Mouse (Mus musculus) liver, embryonic 15.5 days (tissue): Measurements from ENCODE around the gene Ppfia3. TPM values are rescaled to one million over a fixed set of nuclear protein-coding genes. Genes with fewer than 3 reads are reported as not detected.

Experiments
- ATAC-seq: fragments of 200-750 bp; cut with Nextera tagmentation; 2 replicates; pipeline ENCODE4 v1.8.0; 2017; ENCODE audit warnings: moderate number of reproducible peaks, mild to moderate bottlenecking, moderate library complexity; ENCODE audit not compliant: insufficient read depth
- H3K27ac ChIP-seq: fragments of 300-500 bp; sonication (generic); replicated peaks from 2 replicates; pipeline ENCODE4 v1.5.1; 2015; ENCODE audit warnings: mild to moderate bottlenecking, inconsistent platforms
- H3K27me3 ChIP-seq: fragments of 300-500 bp; sonication (generic); 2 replicates; pipeline ENCODE4 v1.6.1; 2015; ENCODE audit warnings: mild to moderate bottlenecking, inconsistent platforms
- H3K36me3 ChIP-seq: fragments of 300-500 bp; sonication (generic); replicated peaks from 2 replicates; pipeline ENCODE4 v1.6.1; 2015; ENCODE audit warnings: moderate library complexity, mild to moderate bottlenecking, inconsistent platforms
- H3K4me1 ChIP-seq: fragments of 300-500 bp; sonication (generic); replicated peaks from 2 replicates; pipeline ENCODE4 v1.6.1; 2015; ENCODE audit warnings: inconsistent platforms
- H3K4me2 ChIP-seq: fragments of 300-500 bp; sonication (generic); 2 replicates; pipeline ENCODE4 v1.6.1; 2015; ENCODE audit warnings: moderate library complexity, mild to moderate bottlenecking, inconsistent platforms
- H3K4me3 ChIP-seq: fragments of 300-500 bp; sonication (generic); replicated peaks from 2 replicates; pipeline ENCODE4 v1.5.1; 2015; ENCODE audit warnings: mild to moderate bottlenecking, inconsistent platforms
- H3K9ac ChIP-seq: fragments of 300-500 bp; sonication (generic); 2 replicates; pipeline ENCODE4 v1.6.1; 2015; ENCODE audit warnings: moderate library complexity, mild to moderate bottlenecking, inconsistent platforms
- H3K9me3 ChIP-seq: fragments of 300-500 bp; sonication (generic); replicated peaks from 2 replicates; pipeline ENCODE4 v1.6.1; 2016; ENCODE audit warnings: inconsistent platforms
- WGBS: fragments of 180-500 bp; shearing (Covaris S2); methylation state at CpG from one replicate; pipeline ENCODE4 v1.1.7; 2015; ENCODE audit warnings: mixed read lengths; ENCODE audit not compliant: insufficient replicate concordance; 5-methylcytosine and 5-hydroxymethylcytosine counted together
- polyA plus RNA-seq: library from polyadenylated mRNA; unstranded; fragments of >200 nt; fragmentation: Nextera tagmentation; extraction: Ambion mirVana; gene quantifications from 2 replicates; pipeline ENCODE4 v1.2.1, GENCODE M21; 2015

The Ppfia3 gene
- polyA plus RNA-seq, 1 experiment from 2014 or later = 0.09 TPM

- no peaks in the 10 kb centered on the region for H3K9me3 ChIP-seq
- H3K27me3 ChIP-seq = peaks cover 68% of the 10 kb centered on the region
Measured at GRCm38 (mm10) chr7:45332685-45333425, 34.0 kb downstream of the Ppfia3 start.

GRCm38 (mm10) chr7:45331502-45331901 is 35.3 kb downstream of the Ppfia3 start:
- H3K27me3 ChIP-seq = peaks cover 56% of the 10 kb centered on the region
- H3K9me3 ChIP-seq = no peaks in the 10 kb centered on the region
- no peak for ATAC-seq
- no peak overlapping the region for H3K9ac ChIP-seq
- H3K36me3 ChIP-seq = no peaks in the 10 kb centered on the region
- no peak overlapping the region for H3K4me3 ChIP-seq
- no peak overlapping the region for H3K27ac ChIP-seq
- H3K4me1 ChIP-seq = peaks cover 14% of the 10 kb centered on the region
- H3K4me2 ChIP-seq = no peak overlapping the region
- WGBS = 62% methylated on average over 6 of the region's 6 CpGs

More at GRCm38 (mm10) chr7:45332685-45333425, 34.0 kb downstream of the Ppfia3 start:
- peaks cover 17% of the 10 kb centered on the region for H3K4me1 ChIP-seq
- H3K36me3 ChIP-seq = no peaks in the 10 kb centered on the region
- peak overlapping the region; percentile 74 for H3K4me2 ChIP-seq
- peak overlapping the region; percentile 56 for H3K4me3 ChIP-seq
- H3K27ac ChIP-seq = no peak overlapping the region
- H3K9ac ChIP-seq = 0 out of 2 replicates have a peak overlapping the region, but pooled peaks have one; percentile 27
- WGBS = 4% methylated on average over 22 of the region's 22 CpGs
- peak; percentile 23; the same call in 1 of the 2 replicates for ATAC-seq

- 68% methylated on average over 13 of the region's 13 CpGs for WGBS
- peaks cover 14% of the 10 kb centered on the region for H3K4me1 ChIP-seq
- H3K36me3 ChIP-seq = no peaks in the 10 kb centered on the region
- no peak overlapping the region for H3K4me2 ChIP-seq
- H3K27me3 ChIP-seq = peaks cover 31% of the 10 kb centered on the region
- H3K9me3 ChIP-seq = no peaks in the 10 kb centered on the region
- H3K4me3 ChIP-seq = no peak overlapping the region
- no peak overlapping the region for H3K27ac ChIP-seq
- ATAC-seq = no peak
- H3K9ac ChIP-seq = no peak overlapping the region
Measured at GRCm38 (mm10) chr7:45328841-45329475, 37.9 kb downstream of the Ppfia3 start.

GRCm38 (mm10) chr7:45325800-45326199 is 41.0 kb downstream of the Ppfia3 start:
- no peaks in the 10 kb centered on the region for H3K9me3 ChIP-seq
- H3K27ac ChIP-seq = no peak overlapping the region
- H3K27me3 ChIP-seq = peaks cover under 1% of the 10 kb centered on the region; the same call in 1 of the 2 replicates
- H3K4me3 ChIP-seq = no peak overlapping the region
- no peaks in the 10 kb centered on the region for H3K36me3 ChIP-seq
- H3K9ac ChIP-seq = no peak overlapping the region
- H3K4me1 ChIP-seq = no peaks in the 10 kb centered on the region
- ATAC-seq = no peak
- no peak overlapping the region for H3K4me2 ChIP-seq

- Histone ChIP-seq H3K4me3 (no peak overlapping the region), H3K27me3 (no peaks in the 10 kb centered on the region), H3K4me2 (no peak overlapping the region), H3K27ac (no peak overlapping the region), H3K4me1 (no peaks in the 10 kb centered on the region), H3K9ac (no peak overlapping the region), H3K36me3 (no peaks in the 10 kb centered on the region), H3K9me3 (no peaks in the 10 kb centered on the region)
- WGBS = 62% methylated on average over 5 of the region's 5 CpGs
- ATAC-seq = no peak
Measured at GRCm38 (mm10) chr7:45323069-45323468, 43.8 kb downstream of the Ppfia3 start.

- Histone ChIP-seq H3K4me2 (no peak overlapping the region), H3K27me3 (no peaks in the 10 kb centered on the region), H3K4me1 (no peaks in the 10 kb centered on the region), H3K9me3 (no peaks in the 10 kb centered on the region), H3K36me3 (no peaks in the 10 kb centered on the region), H3K27ac (no peak overlapping the region), H3K4me3 (no peak overlapping the region), H3K9ac (no peak overlapping the region)
- no peak for ATAC-seq
- 77% methylated on average over 4 of the region's 4 CpGs for WGBS
Measured at GRCm38 (mm10) chr7:45322245-45322644, 44.6 kb downstream of the Ppfia3 start.

GRCm38 (mm10) chr7:45316536-45316935 is 50.3 kb downstream of the Ppfia3 start:
- Histone ChIP-seq H3K9ac (no peak overlapping the region), H3K27ac (no peak overlapping the region), H3K4me3 (no peak overlapping the region), H3K9me3 (no peaks in the 10 kb centered on the region), H3K4me1 (no peaks in the 10 kb centered on the region), H3K4me2 (no peak overlapping the region), H3K27me3 (no peaks in the 10 kb centered on the region), H3K36me3 (no peaks in the 10 kb centered on the region)
- ATAC-seq = no peak
- 75% methylated on average over 14 of the region's 14 CpGs for WGBS

- no peak overlapping the region for H3K4me2 ChIP-seq
- no peak overlapping the region for H3K4me3 ChIP-seq
- H3K9ac ChIP-seq = no peak overlapping the region
- no peaks in the 10 kb centered on the region for H3K4me1 ChIP-seq
- no peaks in the 10 kb centered on the region for H3K27me3 ChIP-seq
- no peak overlapping the region for H3K27ac ChIP-seq
- 64% methylated on average over 10 of the region's 10 CpGs for WGBS
- no peak for ATAC-seq
- no peaks in the 10 kb centered on the region for H3K36me3 ChIP-seq
- no peaks in the 10 kb centered on the region for H3K9me3 ChIP-seq
Measured at GRCm38 (mm10) chr7:45315182-45315701, 51.6 kb downstream of the Ppfia3 start.

GRCm38 (mm10) chr7:45313495-45313894 is 53.3 kb downstream of the Ppfia3 start:
- 43% methylated on average over 9 of the region's 9 CpGs for WGBS
- H3K27ac ChIP-seq = no peak overlapping the region

GRCm38 (mm10) chr7:45312686-45313453 is 53.9 kb downstream of the Ppfia3 start:
- Histone ChIP-seq H3K27me3 (peaks cover 7% of the 10 kb centered on the region; the same call in 1 of the 2 replicates), H3K36me3 (no peaks in the 10 kb centered on the region), H3K4me1 (no peaks in the 10 kb centered on the region), H3K27ac (no peak overlapping the region), H3K4me2 (no peak overlapping the region), H3K9ac (no peak overlapping the region), H3K9me3 (no peaks in the 10 kb centered on the region), H3K4me3 (no peak overlapping the region)
- no peak for ATAC-seq
- 46% methylated on average over 10 of the region's 10 CpGs for WGBS

More at GRCm38 (mm10) chr7:45313495-45313894, 53.3 kb downstream of the Ppfia3 start:
- Histone ChIP-seq H3K9ac (no peak overlapping the region), H3K4me1 (no peaks in the 10 kb centered on the region), H3K4me3 (no peak overlapping the region), H3K36me3 (no peaks in the 10 kb centered on the region), H3K4me2 (no peak overlapping the region), H3K27me3 (peaks cover 3% of the 10 kb centered on the region; the same call in 1 of the 2 replicates), H3K9me3 (no peaks in the 10 kb centered on the region)
- no peak for ATAC-seq

GRCm38 (mm10) chr7:45312023-45312422 is 54.8 kb downstream of the Ppfia3 start:
- Histone ChIP-seq H3K4me1 (no peaks in the 10 kb centered on the region), H3K36me3 (no peaks in the 10 kb centered on the region), H3K9ac (no peak overlapping the region), H3K27me3 (peaks cover 7% of the 10 kb centered on the region; the same call in 1 of the 2 replicates), H3K9me3 (no peaks in the 10 kb centered on the region), H3K27ac (no peak overlapping the region), H3K4me3 (no peak overlapping the region), H3K4me2 (no peak overlapping the region)
- 42% methylated on average over 8 of the region's 8 CpGs for WGBS
- no peak for ATAC-seq
